Mouse (Mus musculus) cerebellum, adult 11 months (tissue): ENCODE measurements at regions not wholly inside any gene's neighbourhood (a gene's known extent, or its start where the extent isn't known, plus 50 kb on each side); places are given as distances from the start of the nearest gene placed in this dataset.

ENCODE experiments used
- DNase-seq: peaks from one replicate; pipeline ENCODE4 v3.0.0; 2022

GRCm38 (mm10) chr3:23601469-23601868 is 1525.0 kb downstream of the Tbl1xr1 start:
- no peak for DNase-seq

GRCm38 (mm10) chr3:23610054-23610453 is 1533.6 kb downstream of the Tbl1xr1 start:
- DNase-seq, result no peak

GRCm38 (mm10) chr3:23658585-23659252 is 1485.3 kb downstream of the Naaladl2 start:
- no peak for DNase-seq

- no peak for DNase-seq
Observed at GRCm38 (mm10) chr3:23706748-23707147, 1437.3 kb downstream of the Naaladl2 start.
